Mouse (Mus musculus) ovary, postnatal 36 days (tissue): ENCODE measurements around the gene Qprt.
A peak's percentile ranks its signal among the peaks of the same experiment; 100 is the strongest.

ENCODE experiments used
- DNase-seq: peaks from one replicate; pipeline ENCODE4 v3.0.0; 2022; ENCODE audit warnings: low spot score, mixed read lengths

Gene Qprt

DNA sequence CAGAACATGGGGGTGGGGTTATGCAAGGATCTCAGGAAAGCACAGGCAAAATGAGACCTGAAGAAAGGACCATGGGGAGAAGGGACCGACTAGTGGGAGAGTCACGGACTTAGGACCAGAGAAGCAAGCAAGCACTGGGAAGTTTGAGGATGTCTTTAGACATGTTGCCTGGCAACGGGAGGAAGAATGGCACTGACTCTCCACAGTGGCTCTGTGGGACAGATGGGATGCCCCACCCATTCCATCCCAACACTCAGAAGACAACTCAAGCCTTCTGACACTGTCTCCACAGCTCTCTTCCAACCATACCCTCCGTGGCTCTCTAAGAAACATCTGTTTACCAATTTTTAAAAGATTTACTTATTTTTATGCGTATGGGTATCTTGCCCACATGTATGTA lies 11.1 kb upstream of the Qprt start:
- no peak for DNase-seq

DNA sequence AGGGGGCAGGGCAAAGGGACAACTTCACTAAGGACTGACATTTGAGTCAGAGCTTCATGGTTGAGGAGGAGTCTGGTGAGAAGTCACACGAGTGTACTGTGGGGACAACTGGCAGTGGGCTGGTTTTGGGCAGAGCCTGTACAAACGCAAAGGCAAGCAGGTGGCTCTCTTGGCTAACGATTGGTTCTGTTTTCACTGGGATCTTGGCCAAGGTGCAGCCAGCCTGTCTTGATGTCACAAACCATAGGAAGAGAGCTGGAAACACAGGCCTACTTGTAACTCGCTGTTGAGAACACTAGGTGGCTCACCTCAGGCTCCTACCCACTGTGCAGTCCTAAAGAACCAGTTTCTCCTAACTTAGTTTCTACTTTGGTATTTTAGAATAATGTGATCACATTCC lies 7.6 kb upstream of the Qprt start:
- no peak for DNase-seq

DNA sequence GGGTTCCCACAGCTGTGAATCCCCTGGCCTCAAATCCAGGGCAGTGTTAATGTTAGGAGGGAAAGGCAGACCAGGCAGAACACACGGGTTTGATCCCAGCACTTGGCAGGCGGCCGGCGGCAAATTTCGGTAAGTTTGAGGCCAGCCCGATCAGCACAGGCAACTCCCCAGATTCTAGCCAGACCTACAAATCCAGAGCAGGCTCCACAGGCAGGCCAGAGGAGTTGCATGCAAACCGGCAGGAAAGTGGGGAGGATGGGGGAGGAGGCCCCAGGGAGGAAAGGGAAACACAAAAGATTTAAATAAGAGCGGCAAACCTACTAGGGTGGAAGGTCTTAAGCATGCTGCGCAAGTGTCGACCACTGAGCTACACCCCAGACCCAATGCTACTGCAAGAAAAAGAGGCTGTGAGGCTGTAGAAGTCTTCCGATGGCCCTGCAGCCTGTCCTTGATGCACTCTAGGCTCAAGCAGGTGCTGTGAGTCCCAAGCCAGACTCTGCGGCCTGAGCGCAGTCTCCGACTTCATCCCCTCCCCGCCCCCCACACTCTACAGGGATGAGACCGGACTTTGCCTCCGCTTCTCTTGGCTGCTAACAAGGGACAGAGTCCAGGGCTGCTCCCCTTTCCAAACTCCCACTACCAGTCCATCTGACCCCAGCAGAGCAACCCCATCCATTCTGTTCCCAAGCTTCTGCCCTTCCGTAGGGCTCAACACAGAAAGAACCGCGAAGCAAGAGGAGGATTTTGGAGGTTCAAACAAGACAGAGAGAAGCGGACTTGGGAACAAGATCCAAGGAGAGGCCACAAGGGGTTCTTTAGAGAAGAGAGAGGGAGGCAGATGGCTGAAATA lies 740 bp downstream of the Qprt start:
- no peak for DNase-seq

DNA sequence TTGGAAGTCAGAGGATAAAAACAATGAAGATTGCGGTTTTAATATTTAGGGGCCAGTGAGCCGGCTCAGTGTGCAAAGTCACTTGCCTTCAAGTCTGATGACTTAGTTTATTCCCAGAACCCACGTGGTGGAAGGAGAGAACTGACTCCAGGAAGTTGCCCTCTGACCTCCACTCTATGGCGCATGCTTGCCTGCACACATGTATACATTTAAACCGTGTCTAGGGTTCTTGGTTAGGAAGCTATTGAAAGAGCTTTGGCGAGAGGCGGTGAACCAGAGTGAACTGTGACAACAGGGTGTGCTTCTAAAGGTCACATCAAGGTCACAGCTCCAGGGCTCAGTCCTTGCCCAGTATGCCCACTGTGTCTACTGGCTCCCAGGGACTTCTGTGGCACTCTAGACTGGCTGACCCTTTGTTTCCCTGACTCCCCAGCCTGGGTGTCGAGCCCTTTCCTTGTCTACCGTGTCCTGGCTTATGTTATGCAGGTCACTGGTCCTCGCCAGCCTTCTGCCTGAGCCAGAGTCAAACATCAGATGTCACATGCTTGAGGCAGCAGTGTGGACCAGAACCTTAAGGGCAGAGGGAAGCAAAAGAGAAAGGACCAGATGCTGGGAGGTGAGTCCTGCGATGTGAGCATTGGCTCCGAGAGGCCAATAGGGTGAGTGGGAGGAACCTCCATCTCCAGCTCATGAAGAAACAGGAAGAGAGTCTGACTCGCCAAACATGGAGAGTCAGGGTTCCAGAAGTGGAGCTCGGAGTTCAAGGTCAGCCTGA lies 3.2 kb downstream of the Qprt start:
- no peak for DNase-seq

DNA sequence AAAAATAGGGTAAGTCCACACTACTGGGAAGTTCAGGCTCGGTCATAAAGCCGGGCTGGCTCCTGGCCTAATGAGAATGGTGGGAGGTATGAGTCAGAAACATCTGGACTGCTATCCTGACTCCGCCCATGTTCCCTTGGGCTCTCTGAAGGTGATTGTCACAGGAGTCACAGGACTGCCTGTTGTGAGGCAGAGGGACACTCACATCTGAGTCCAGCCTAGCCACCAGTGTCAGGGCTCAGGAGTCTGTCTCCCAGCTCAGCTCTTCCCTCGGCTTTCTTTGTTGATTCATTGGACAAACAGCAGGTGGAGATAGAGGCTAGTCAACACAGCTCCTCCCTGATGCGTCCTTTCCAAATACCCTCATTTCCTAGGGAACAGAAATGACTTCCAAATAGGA lies 4.1 kb downstream of the Qprt start:
- no peak for DNase-seq

DNA sequence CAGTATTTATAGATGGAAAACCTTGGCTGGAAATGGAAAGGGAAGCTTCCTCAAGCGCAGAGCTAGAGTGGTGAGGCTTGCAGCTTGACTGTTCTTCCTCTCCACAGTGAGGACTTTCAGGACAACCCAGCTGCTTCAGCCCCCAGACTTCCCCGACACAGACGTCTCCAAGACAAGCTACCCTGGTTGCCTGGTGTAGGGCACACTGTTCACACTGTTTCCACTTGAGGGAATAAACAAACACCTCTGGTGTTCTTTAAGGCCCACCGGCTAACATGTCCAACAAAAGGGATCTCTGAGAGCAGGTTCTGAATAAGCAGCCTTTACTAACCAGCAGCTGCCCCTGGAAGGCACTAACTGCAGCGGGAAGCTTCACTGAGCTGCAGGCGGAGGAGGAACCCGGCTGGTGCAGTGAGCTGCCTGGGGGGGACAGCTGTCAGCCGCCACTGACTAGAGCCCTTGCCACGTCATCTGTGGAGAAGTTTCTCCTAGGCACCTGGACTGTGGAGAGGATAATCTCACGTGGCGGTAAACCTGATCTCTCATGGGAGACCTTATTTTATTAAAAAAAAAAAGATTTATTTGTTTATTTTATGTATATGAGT lies 5.6 kb downstream of the Qprt start:
- no peak for DNase-seq

DNA sequence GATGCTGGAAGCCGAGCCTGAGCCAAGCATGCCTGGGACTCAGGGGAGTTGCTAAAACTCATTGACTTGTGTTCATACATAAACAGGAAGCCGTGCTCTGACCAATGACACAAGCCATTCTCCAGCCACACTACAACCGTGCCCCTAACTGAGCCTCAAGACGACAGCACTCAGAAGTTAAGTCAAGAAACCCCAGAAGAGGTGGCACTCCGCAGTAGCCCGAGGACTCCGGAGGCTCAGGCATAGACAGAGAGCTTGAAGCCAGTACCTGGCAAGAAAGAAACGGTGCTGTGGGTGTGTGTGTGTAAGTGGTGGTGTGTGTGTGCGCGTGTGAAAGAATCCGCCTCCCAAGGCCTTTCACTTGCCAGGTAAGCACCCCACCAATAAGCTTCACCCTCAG lies 7.1 kb downstream of the Qprt start:
- DNase-seq: no peak

DNA sequence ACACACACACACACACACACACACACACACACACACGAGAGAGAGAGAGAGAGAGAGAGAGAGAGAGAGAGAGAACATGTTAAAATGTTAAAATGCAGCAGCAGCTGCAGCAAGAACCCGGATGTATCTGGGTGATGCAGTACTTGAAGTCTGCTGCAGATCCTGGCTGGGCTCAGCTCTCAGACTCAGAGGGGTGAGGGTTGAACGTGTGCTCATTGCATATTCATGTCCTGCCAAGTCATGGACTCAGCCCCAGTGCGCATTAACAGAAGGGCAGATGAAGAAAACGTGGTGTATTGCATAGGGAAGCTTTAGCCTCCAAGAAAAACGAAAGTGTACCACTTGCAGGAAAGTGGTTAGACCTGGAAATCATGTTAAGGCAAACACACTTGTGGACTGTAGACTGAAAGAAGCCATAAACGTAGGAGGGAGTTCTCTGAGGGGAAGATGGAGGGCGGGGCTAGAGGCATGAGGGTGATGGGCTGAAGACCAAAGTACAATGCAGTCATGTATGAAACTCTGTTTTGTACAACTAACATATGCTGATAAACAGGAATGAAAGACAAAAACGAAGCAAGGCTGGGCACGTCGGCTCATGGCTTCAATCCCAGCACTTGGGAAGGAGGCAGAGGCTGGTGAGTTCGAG lies 8.3 kb downstream of the Qprt start:
- no peak for DNase-seq

DNA sequence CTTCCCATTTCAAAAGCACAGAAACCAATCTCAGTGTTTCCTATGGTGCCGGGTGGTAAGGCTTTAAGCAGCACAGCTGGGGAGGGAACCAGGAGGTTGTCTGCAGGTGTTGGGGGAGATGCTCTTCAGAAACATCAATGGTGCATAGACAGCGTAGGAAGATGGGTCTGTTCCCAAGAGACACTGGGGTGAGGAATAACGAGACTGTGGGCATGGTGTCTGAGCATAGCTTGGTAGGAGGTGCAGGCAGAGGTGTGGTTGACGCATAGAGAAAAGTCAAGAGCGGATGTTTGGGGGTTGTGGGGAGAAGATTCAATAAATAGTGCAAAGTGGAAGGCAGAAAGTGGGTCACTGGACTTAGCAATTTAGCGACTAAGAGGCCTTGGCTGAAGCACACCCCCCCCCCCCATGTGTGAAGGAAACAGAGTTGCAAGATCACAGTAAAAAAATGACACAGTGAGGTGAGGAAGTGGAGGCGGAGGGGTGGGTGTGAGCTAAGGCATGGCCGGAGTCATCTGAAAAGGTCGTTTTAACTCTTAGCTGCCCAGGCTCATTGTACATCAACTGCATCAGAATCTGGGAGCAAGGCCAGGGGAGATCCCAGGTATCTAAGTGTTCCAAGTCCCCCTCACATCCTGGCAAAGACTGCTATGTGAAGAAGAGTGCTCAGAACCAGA lies 9.0 kb downstream of the Qprt start:
- DNase-seq: no peak

DNA sequence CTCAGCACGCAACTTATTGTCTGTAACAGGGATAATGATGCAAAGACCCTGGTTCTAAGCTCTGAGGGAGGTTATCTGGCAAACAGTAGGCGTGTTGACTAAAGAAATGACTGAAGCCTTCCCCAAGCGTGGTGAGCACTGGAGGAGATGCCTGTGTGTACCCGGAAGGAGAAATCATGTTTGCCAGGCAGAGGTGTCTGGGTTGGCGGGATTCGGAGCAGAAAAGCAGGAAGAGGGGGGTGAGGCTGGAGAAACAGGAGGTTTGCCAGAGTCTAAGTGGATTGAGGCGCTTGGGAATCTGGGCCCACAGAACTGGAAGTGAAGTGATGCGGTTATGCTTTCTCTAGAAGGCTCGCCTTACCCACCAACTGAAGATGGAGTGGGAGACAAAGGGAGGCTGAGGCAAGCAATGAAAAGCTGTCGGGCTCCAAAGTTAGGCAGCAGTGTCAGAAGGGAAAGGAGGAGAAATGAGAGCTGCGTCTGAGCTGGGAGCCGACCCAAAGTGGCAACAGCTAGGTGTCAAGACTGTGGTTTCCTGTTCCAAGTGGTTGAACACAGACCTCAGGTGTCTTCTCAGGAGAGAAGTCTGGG lies 9.7 kb downstream of the Qprt start:
- DNase-seq: no peak

DNA sequence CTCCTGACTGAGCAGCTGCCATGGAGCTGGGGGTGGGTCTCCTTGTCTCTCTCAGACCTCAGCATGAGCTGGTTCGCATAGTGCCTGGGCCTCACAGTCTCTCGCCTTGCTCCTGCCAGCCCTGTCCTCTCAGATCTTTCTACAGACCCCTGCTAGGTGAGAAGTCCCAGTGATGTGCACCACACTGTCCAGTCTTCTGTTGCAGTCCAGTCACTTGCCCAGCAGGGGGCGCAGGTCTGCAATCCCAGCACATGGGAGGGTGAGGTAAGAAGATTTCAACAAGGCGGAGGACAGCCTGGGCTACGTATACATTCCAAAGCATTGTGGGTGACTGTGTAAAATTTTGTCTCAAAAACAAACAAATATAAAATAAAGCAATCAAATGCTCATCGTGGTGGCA lies 10.6 kb downstream of the Qprt start:
- peak; percentile 57 for DNase-seq

DNA sequence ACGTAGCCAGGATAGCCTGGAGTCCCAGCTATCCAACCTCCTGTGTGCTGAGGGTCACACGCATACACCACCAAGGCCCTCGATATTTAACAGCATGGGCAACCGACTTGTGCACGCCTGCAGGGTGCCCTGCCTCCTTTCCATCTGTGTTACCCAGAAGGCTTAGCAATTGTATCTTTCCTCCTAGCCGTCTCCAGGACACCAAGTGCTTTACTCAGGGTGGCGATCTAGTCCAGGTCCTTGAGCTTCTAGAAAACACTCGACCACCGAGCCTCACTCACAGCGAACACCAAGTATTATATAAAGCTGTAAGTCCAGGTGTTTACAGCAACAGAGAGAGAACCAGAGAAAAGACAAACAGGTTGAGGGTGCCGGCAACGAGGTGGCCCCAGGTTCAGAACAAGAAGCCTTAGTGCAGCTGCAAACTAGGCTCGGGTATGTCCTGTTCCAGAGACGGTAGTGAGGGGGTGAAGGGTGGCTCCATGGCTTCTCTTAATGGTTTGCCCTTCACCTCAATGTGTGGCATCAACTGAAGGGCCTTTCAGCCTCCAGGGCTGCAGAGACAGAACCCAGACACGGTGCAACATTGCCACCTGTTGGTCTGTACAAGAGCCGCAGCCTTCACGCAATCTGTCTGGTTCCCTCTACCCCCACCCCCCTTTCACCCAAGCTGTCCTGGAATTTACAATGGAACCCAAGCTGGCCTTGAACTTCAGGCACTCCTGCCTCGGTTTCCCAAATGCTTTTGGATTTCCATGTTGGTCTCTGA lies 11.6 kb downstream of the Qprt start:
- peak; percentile 70 for DNase-seq

DNA sequence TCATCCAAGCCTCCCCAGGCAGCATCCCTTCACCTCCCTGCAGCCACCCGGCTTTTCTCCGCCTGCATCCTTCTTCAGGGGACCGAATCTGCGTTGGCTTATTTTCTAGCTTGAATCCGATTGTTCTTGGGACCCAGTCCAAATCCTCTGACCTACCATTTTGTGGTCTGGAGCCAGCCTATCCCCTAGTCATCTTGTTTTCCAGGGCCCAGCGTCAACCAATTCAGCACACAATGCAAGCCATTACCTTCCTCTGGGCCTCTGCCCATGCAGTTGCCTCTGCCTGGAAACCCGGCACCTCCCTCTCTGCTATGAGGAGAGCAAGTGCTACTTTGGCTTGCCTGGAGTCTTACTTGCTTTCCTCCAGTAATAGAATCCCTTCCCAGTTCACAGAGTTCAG lies 16.5 kb downstream of the Qprt start:
- no peak for DNase-seq

DNA sequence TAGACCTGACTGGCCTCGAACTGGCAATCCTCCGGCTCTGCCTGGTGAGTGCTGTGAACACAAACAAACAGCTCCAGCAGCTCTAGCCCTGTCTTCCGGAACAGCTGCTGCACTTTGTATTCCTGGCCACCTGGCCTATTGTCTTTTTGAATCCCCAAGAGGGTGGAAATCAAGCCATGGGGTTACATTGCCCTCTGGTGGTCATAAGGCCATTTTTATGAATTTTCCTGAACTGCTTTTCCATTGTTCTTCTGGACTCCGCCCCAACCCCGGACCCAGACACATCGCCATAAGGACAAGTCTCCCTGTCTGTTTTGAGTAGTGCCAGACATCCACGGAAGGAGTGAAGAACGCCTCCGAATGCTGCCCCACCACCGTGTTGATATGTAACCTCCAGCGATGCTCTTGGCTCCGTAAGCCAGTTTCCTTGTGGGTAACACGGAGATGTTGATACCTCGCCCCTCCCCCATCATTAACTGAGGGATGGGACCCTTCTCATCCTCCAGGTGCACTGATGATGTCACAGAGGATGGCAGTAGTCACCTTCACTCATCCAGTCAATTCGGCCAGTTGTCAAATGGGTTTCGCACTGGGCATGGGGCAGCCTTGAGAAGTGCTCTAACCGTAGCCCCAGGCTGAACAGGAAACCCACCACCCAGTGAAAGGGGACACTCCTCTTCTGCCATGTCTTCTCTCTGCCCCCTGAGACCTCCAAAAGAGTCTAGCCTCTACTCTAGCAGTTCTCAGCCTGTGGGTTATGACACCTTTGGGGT lies 17.3 kb downstream of the Qprt start:
- DNase-seq: peak; percentile 44

DNA sequence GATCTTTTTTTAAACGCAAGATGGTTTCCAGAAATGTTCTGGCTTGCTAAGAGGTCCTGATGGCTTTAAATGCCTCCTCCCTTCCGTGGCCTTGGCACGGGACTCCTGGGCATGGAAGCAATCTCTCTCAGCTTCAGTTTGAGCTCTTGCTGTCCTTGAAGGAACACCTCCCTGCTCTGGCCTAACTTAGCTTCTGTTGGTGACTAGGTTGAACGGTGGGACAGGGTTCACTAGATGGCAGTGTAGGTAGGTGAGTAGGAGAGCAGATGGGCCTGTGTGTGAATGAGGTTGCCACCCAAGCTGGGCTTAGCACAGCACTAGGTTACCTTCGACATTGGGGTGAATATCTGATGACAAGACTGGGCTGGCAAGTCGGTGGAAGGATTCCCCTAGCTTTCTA lies 18.1 kb downstream of the Qprt start:
- DNase-seq: no peak

DNA sequence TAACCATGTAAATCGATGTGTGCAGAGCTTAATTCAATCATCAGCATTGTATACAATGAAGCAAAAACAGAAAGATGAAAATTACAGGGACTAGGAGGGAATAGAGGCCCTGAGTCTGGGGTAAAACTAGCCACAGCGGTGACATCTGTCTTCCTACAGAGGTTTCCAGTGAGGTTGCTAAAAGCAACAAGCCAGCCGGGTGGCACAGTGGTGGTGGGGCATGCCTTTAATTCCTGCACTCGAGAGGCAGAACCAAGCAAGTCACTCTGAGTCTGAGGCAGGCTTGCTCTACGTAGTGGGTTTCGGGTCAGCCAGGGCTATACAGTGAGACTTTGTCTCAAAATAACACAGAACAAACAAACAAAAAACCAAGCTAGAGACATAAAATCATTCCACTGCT lies 19.9 kb downstream of the Qprt start:
- DNase-seq: no peak

DNA sequence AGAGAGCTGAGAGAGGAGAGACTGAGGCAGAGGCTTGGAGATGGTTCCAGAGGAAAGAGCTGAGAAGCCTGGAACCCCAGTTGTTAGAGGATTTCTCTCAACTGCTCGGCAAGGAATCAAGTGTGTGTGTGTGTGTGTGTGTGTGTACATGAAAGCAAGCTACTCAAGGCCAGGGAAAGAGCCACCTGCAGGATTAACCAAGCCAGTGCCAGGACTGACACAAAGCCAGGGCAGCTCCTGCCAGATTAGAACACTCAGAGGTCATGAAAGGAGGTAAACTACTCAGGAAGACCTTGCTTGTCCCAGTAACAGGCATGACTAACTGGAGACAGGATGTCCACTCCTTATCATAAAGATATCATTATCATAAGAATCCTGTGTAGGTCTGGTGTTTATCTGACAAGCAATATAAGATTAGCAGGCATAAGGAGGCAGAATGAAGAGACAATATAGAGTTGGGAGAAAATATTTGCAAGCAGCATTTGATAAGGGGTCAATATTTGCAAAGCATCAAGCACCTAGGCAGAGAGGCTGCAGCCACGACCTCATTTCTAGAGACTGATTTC lies 20.5 kb downstream of the Qprt start:
- DNase-seq: no peak

DNA sequence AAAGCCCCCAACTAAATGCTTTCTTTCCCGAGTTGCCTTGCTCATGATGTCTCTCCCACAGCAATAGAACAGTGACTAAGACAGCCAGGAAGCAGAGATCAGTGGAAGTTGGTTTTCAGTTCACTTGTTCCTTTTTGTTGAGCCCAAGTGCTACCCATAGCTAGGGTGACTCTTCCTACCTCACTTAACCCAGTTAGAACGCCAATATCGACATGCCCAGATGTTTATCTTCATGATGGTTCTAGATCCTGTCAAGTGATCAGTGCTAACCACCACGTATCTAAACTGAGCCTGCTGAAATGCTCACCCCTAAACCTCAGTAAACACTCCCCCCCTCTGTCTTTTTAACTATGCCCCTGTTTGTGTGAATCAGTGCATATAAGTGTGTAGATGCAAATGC lies 22.5 kb downstream of the Qprt start:
- no peak for DNase-seq

DNA sequence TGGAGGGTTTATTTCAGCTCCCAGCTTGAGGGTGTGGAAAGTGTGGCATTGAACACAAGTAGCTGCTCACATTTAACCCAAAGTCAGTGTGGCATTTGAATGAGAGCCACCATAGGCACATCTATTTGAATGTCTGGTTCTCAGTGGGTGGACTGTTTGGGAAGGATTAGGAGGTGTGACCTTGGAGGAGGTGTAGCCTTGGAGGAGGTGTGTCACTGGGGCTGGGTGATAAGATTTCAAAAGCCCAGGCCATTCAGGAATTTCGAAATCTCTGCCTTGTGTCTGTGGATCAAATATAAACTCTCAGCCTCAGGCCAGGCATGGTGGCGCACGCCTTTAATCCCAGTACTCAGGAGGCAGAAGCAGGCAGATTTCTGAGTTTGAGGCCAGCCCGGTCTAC lies 23.1 kb downstream of the Qprt start:
- DNase-seq: no peak

DNA sequence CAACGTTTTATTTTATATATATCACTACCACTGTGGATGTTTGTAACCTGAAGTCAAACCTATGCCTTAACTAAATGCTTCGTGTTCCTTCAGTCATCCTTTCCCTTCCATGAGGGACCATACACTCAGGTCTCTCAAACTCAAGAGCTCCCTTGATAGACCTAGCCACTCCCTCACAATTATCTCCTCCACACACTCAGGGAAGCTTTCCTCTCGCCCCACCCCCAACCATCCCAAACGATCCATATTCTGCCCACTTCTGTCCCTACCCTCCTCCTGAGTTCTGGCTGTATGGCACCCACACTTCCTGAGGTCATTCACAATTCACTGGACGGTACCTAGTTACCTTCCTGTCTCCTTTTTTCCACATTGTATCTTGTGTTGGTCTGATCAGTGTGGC lies 23.5 kb downstream of the Qprt start:
- DNase-seq: no peak
